Mouse (Mus musculus): ENCODE measurements around the gene Vps26c. TPM values are rescaled to one million over a fixed set of nuclear protein-coding genes. Genes with fewer than 3 reads are reported as not detected.
"Not testable (repeated sequence)": the region's sequence is repeated elsewhere in the genome, so short reads cannot be mapped to it uniquely, and the experiment has no call there.

Gene Vps26c
- polyA plus RNA-seq, 1 experiment from 2014 or later, result 60.8 TPM

GRCm38 (mm10) chr16:94489326-94489725 is 37.3 kb downstream of the Vps26c start:
- 94% methylated on average over 5 of the region's 5 CpGs for WGBS
- no peaks in the 10 kb centered on the region for H3K36me3 ChIP-seq (ENCODE audit: control insufficient read depth, insufficient read depth, low read length)
- H3K9ac ChIP-seq (ENCODE audit: low read length), result no peak overlapping the region
- H3K4me3 ChIP-seq (ENCODE audit: low read depth, low read length), result no peak overlapping the region
- no peaks in the 10 kb centered on the region for H3K4me1 ChIP-seq (ENCODE audit: control insufficient read depth, insufficient read depth, low read length)
- H3K27ac ChIP-seq (ENCODE audit: low read depth, low read length), result no peak overlapping the region
- no peak overlapping the region for H3K4me2 ChIP-seq (ENCODE audit: low read depth)
- no peaks in the 10 kb centered on the region for H3K9me3 ChIP-seq (ENCODE audit: control insufficient read depth, low read length)
- DNase-seq (ENCODE audit: low spot score) (no peak), ATAC-seq (ENCODE audit: insufficient read depth, low FRiP score, low TSS enrichment) (no peak)
- no peaks in the 10 kb centered on the region for H3K27me3 ChIP-seq (ENCODE audit: control insufficient read depth, insufficient read depth, low read length)

GRCm38 (mm10) chr16:94487341-94487740 is 39.3 kb downstream of the Vps26c start:
- ATAC-seq (ENCODE audit: insufficient read depth, low FRiP score, low TSS enrichment) (no peak), DNase-seq (ENCODE audit: low spot score) (no peak)
- Histone ChIP-seq H3K9ac (ENCODE audit: low read length) (no peak overlapping the region), H3K27me3 (ENCODE audit: control insufficient read depth, insufficient read depth, low read length) (no peaks in the 10 kb centered on the region), H3K27ac (ENCODE audit: low read depth, low read length) (no peak overlapping the region), H3K4me3 (ENCODE audit: low read depth, low read length) (no peak overlapping the region), H3K4me1 (ENCODE audit: control insufficient read depth, insufficient read depth, low read length) (no peaks in the 10 kb centered on the region), H3K4me2 (ENCODE audit: low read depth) (no peak overlapping the region), H3K36me3 (ENCODE audit: control insufficient read depth, insufficient read depth, low read length) (no peaks in the 10 kb centered on the region), H3K9me3 (ENCODE audit: control insufficient read depth, low read length) (no peaks in the 10 kb centered on the region)
- 87% methylated on average over 5 of the region's 5 CpGs for WGBS

- 89% methylated on average over 11 of the region's 11 CpGs for WGBS
- Histone ChIP-seq H3K36me3 (ENCODE audit: control insufficient read depth, insufficient read depth, low read length) (no peaks in the 10 kb centered on the region), H3K9ac (ENCODE audit: low read length) (no peak overlapping the region), H3K27ac (ENCODE audit: low read depth, low read length) (no peak overlapping the region), H3K9me3 (ENCODE audit: control insufficient read depth, low read length) (no peaks in the 10 kb centered on the region), H3K4me2 (ENCODE audit: low read depth) (no peak overlapping the region), H3K27me3 (ENCODE audit: control insufficient read depth, insufficient read depth, low read length) (no peaks in the 10 kb centered on the region), H3K4me1 (ENCODE audit: control insufficient read depth, insufficient read depth, low read length) (no peaks in the 10 kb centered on the region), H3K4me3 (ENCODE audit: low read depth, low read length) (no peak overlapping the region)
- DNase-seq (ENCODE audit: low spot score), result no peak
- no peak for ATAC-seq (ENCODE audit: insufficient read depth, low FRiP score, low TSS enrichment)
Measured at GRCm38 (mm10) chr16:94484752-94485535, 41.7 kb downstream of the Vps26c start.

- H3K4me3 ChIP-seq (ENCODE audit: low read depth, low read length), result no peak overlapping the region
- no peak overlapping the region for H3K9ac ChIP-seq (ENCODE audit: low read length)
- 81% methylated on average over 11 of the region's 11 CpGs for WGBS
- H3K36me3 ChIP-seq (ENCODE audit: control insufficient read depth, insufficient read depth, low read length), result 0 out of 2 replicates have a peak, but pooled peaks cover 7% of the 10 kb centered on the region
- H3K4me2 ChIP-seq (ENCODE audit: low read depth), result no peak overlapping the region
- H3K27me3 ChIP-seq (ENCODE audit: control insufficient read depth, insufficient read depth, low read length), result no peaks in the 10 kb centered on the region
- H3K9me3 ChIP-seq (ENCODE audit: control insufficient read depth, low read length), result no peaks in the 10 kb centered on the region
- H3K4me1 ChIP-seq (ENCODE audit: control insufficient read depth, insufficient read depth, low read length), result no peaks in the 10 kb centered on the region
- no peak overlapping the region for H3K27ac ChIP-seq (ENCODE audit: low read depth, low read length)
- DNase-seq (ENCODE audit: low spot score), result no peak
- ATAC-seq (ENCODE audit: insufficient read depth, low FRiP score, low TSS enrichment), result no peak
Measured at GRCm38 (mm10) chr16:94473086-94473822, 53.4 kb downstream of the Vps26c start.

- H3K4me3 ChIP-seq (ENCODE audit: low read depth, low read length), result no peak overlapping the region
- no peak for ATAC-seq (ENCODE audit: insufficient read depth, low FRiP score, low TSS enrichment)
- H3K9ac ChIP-seq (ENCODE audit: low read length), result no peak overlapping the region
- H3K36me3 ChIP-seq (ENCODE audit: control insufficient read depth, insufficient read depth, low read length), result peaks cover 12% of the 10 kb centered on the region; the same call in 1 of the 2 replicates
- H3K4me2 ChIP-seq (ENCODE audit: low read depth), result no peak overlapping the region
- 69% methylated on average over 8 of the region's 8 CpGs for WGBS
- no peaks in the 10 kb centered on the region for H3K27me3 ChIP-seq (ENCODE audit: control insufficient read depth, insufficient read depth, low read length)
- no peak for DNase-seq (ENCODE audit: low spot score)
- H3K27ac ChIP-seq (ENCODE audit: low read depth, low read length), result no peak overlapping the region
- H3K9me3 ChIP-seq (ENCODE audit: control insufficient read depth, low read length), result no peaks in the 10 kb centered on the region
- no peaks in the 10 kb centered on the region for H3K4me1 ChIP-seq (ENCODE audit: control insufficient read depth, insufficient read depth, low read length)
Measured at GRCm38 (mm10) chr16:94472515-94472951, 54.1 kb downstream of the Vps26c start.

GRCm38 (mm10) chr16:94468391-94468790 is 58.2 kb downstream of the Vps26c start:
- Histone ChIP-seq H3K4me2 (ENCODE audit: low read depth) (no peak overlapping the region), H3K27me3 (ENCODE audit: control insufficient read depth, insufficient read depth, low read length) (no peaks in the 10 kb centered on the region), H3K27ac (ENCODE audit: low read depth, low read length) (no peak overlapping the region), H3K36me3 (ENCODE audit: control insufficient read depth, insufficient read depth, low read length) (peaks cover 27% of the 10 kb centered on the region), H3K4me3 (ENCODE audit: low read depth, low read length) (no peak overlapping the region), H3K9me3 (ENCODE audit: control insufficient read depth, low read length) (no peaks in the 10 kb centered on the region), H3K9ac (ENCODE audit: low read length) (no peak overlapping the region), H3K4me1 (ENCODE audit: control insufficient read depth, insufficient read depth, low read length) (no peaks in the 10 kb centered on the region)
- no peak for DNase-seq (ENCODE audit: low spot score)
- ATAC-seq (ENCODE audit: insufficient read depth, low FRiP score, low TSS enrichment), result no peak
- WGBS, result 96% methylated on average over 2 of the region's 2 CpGs

GRCm38 (mm10) chr16:94467337-94468055 is 59.1 kb downstream of the Vps26c start:
- no peak for ATAC-seq (ENCODE audit: insufficient read depth, low FRiP score, low TSS enrichment)
- Histone ChIP-seq H3K4me3 (ENCODE audit: low read depth, low read length) (no peak overlapping the region), H3K27me3 (ENCODE audit: control insufficient read depth, insufficient read depth, low read length) (no peaks in the 10 kb centered on the region), H3K27ac (ENCODE audit: low read depth, low read length) (no peak overlapping the region), H3K36me3 (ENCODE audit: control insufficient read depth, insufficient read depth, low read length) (peaks cover 27% of the 10 kb centered on the region), H3K4me2 (ENCODE audit: low read depth) (no peak overlapping the region), H3K9me3 (ENCODE audit: control insufficient read depth, low read length) (no peaks in the 10 kb centered on the region), H3K9ac (ENCODE audit: low read length) (no peak overlapping the region), H3K4me1 (ENCODE audit: control insufficient read depth, insufficient read depth, low read length) (no peaks in the 10 kb centered on the region)
- DNase-seq (ENCODE audit: low spot score), result no peak
- WGBS, result 85% methylated on average over 11 of the region's 11 CpGs

GRCm38 (mm10) chr16:94466317-94466716 is 60.3 kb downstream of the Vps26c start:
- not testable (repeated sequence) for H3K9me3 ChIP-seq (ENCODE audit: control insufficient read depth, low read length); H3K9ac ChIP-seq (ENCODE audit: low read length); H3K4me3 ChIP-seq (ENCODE audit: low read depth, low read length); ATAC-seq (ENCODE audit: insufficient read depth, low FRiP score, low TSS enrichment); H3K4me2 ChIP-seq (ENCODE audit: low read depth); DNase-seq (ENCODE audit: low spot score); H3K27me3 ChIP-seq (ENCODE audit: control insufficient read depth, insufficient read depth, low read length); H3K4me1 ChIP-seq (ENCODE audit: control insufficient read depth, insufficient read depth, low read length); H3K27ac ChIP-seq (ENCODE audit: low read depth, low read length)
- H3K36me3 ChIP-seq (ENCODE audit: control insufficient read depth, insufficient read depth, low read length), result peaks cover 33% of the 10 kb centered on the region
- WGBS, result 95% methylated on average over 7 of the region's 7 CpGs
